Mouse (Mus musculus) embryonic facial prominence, embryonic 11.5 days (tissue): ENCODE data around the gene Cd37. TPM values are rescaled to one million over a fixed set of nuclear protein-coding genes. Genes with fewer than 3 reads are reported as not detected.

Experiments used
- ATAC-seq: fragments of 200-750 bp; cut with Nextera tagmentation; replicated peaks from 2 replicates; pipeline ENCODE4 v1.8.0; 2017; ENCODE audit warnings: low read depth; ENCODE audit not compliant: insufficient number of reproducible peaks, low FRiP score, low TSS enrichment
- DNase-seq: peaks from one replicate; pipeline ENCODE4 v3.0.0-alpha.2; 2015; ENCODE audit warnings: low spot score
- H3K27ac ChIP-seq: fragments of 300-500 bp; sonication (generic); replicated peaks from 2 replicates; pipeline ENCODE4 v1.5.1; 2014; ENCODE audit warnings: mild to moderate bottlenecking, low read depth, low read length, control low read depth
- H3K27me3 ChIP-seq: fragments of 300-500 bp; sonication (generic); 2 replicates; pipeline ENCODE4 v1.6.1; 2014; ENCODE audit warnings: mild to moderate bottlenecking, low read length, moderate library complexity, mixed read lengths; ENCODE audit not compliant: control insufficient read depth, insufficient read depth
- H3K36me3 ChIP-seq: fragments of 300-500 bp; sonication (generic); replicated peaks from 2 replicates; pipeline ENCODE4 v1.6.1; 2014; ENCODE audit warnings: low read depth, mild to moderate bottlenecking, low read length, moderate library complexity, mixed read lengths; ENCODE audit not compliant: control insufficient read depth, insufficient read depth
- H3K4me1 ChIP-seq: fragments of 300-500 bp; sonication (generic); 2 replicates; pipeline ENCODE4 v1.6.1; 2014; ENCODE audit warnings: low read length, mixed read lengths; ENCODE audit not compliant: control insufficient read depth, insufficient read depth
- H3K4me2 ChIP-seq: fragments of 300-500 bp; sonication (generic); 2 replicates; pipeline ENCODE4 v1.6.1; 2014; ENCODE audit warnings: low read depth, mild to moderate bottlenecking, control low read depth, low read length, moderate library complexity
- H3K4me3 ChIP-seq: fragments of 300-500 bp; sonication (generic); 2 replicates; pipeline ENCODE4 v1.5.1; 2014; ENCODE audit warnings: low read depth, low read length, control low read depth
- H3K9ac ChIP-seq: fragments of 300-500 bp; sonication (generic); replicated peaks from 2 replicates; pipeline ENCODE4 v1.6.1; 2014; ENCODE audit warnings: mild to moderate bottlenecking, control low read depth, low read length
- H3K9me3 ChIP-seq: fragments of 300-500 bp; sonication (generic); replicated peaks from 2 replicates; pipeline ENCODE4 v1.6.1; 2016; ENCODE audit warnings: mild to moderate bottlenecking, low read length, inconsistent platforms, mixed read lengths; ENCODE audit not compliant: control insufficient read depth
- WGBS: fragments of 180-500 bp; shearing (Covaris S2); extraction: QIAGEN DNeasy Blood & Tissue Kit; methylation state at CpG from one replicate; pipeline ENCODE4 v1.1.7; 2014; 5-methylcytosine and 5-hydroxymethylcytosine counted together
- polyA plus RNA-seq: library from polyadenylated mRNA; unstranded; fragments of >200 nt; fragmentation: Nextera tagmentation; extraction: Ambion mirVana; gene quantifications from 2 replicates; pipeline ENCODE4 v1.2.1, GENCODE M21; 2014

The Cd37 gene
- polyA plus RNA-seq, 1 experiment from 2014 or later = 0.86 TPM

GRCm38 (mm10) chr7:45195341-45196175 is 43.4 kb downstream of the Cd37 start:
- DNase-seq (no peak), ATAC-seq (no peak)
- no peak overlapping the region for H3K27ac ChIP-seq
- H3K27me3 ChIP-seq = no peaks in the 10 kb centered on the region
- H3K9me3 ChIP-seq = no peaks in the 10 kb centered on the region
- H3K9ac ChIP-seq = no peak overlapping the region
- no peak overlapping the region for H3K4me3 ChIP-seq
- peaks cover 3% of the 10 kb centered on the region for H3K4me1 ChIP-seq
- no peaks in the 10 kb centered on the region for H3K36me3 ChIP-seq
- 57% methylated on average over 13 of the region's 13 CpGs for WGBS
- no peak overlapping the region for H3K4me2 ChIP-seq

- Histone ChIP-seq H3K27ac (no peak overlapping the region), H3K4me3 (no peak overlapping the region), H3K27me3 (peaks cover 2% of the 10 kb centered on the region; the same call in 1 of the 2 replicates), H3K36me3 (no peaks in the 10 kb centered on the region), H3K4me2 (no peak overlapping the region), H3K9me3 (no peaks in the 10 kb centered on the region), H3K4me1 (peaks cover 3% of the 10 kb centered on the region), H3K9ac (no peak overlapping the region)
- DNase-seq (no peak), ATAC-seq (no peak)
- 75% methylated on average over 17 of the region's 17 CpGs for WGBS
Measured at GRCm38 (mm10) chr7:45193871-45194785, 44.8 kb downstream of the Cd37 start.

DNA sequence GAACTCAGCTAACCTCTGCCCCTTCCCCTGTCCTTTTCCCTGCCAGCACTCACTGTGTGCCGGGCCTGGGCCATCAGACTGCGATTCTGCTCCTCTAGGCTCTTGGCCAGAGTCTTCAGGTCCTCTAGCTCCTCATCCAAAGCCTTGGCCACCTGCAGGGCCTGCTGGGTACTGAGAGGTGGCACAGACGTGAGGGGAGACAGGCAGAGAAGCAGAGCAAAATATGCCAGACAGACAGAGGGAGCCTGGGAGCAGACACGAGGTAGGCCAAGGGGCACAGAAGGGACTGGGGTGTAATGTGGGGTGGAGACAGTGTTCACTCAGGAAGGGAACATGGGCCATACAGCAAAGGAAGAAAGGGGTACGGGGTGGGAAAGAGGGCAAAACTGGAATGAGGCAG is 45.5 kb downstream of the Cd37 start:
- H3K4me2 ChIP-seq = no peak overlapping the region
- 64% methylated on average over 5 of the region's 5 CpGs for WGBS
- H3K9me3 ChIP-seq = no peaks in the 10 kb centered on the region
- ATAC-seq (no peak), DNase-seq (no peak)
- H3K36me3 ChIP-seq = no peaks in the 10 kb centered on the region
- no peak overlapping the region for H3K4me3 ChIP-seq
- peaks cover 2% of the 10 kb centered on the region; the same call in 1 of the 2 replicates for H3K27me3 ChIP-seq
- no peak overlapping the region for H3K9ac ChIP-seq
- peaks cover 3% of the 10 kb centered on the region for H3K4me1 ChIP-seq
- no peak overlapping the region for H3K27ac ChIP-seq

GRCm38 (mm10) chr7:45192585-45193310 is 46.2 kb downstream of the Cd37 start:
- H3K4me2 ChIP-seq = no peak overlapping the region
- no peak for DNase-seq
- ATAC-seq = no peak
- H3K4me3 ChIP-seq = no peak overlapping the region
- H3K36me3 ChIP-seq = no peaks in the 10 kb centered on the region
- peaks cover 3% of the 10 kb centered on the region for H3K4me1 ChIP-seq
- 76% methylated on average over 7 of the region's 7 CpGs for WGBS
- H3K27ac ChIP-seq = no peak overlapping the region
- no peak overlapping the region for H3K9ac ChIP-seq
- no peaks in the 10 kb centered on the region for H3K9me3 ChIP-seq
- peaks cover 2% of the 10 kb centered on the region; the same call in 1 of the 2 replicates for H3K27me3 ChIP-seq

- Histone ChIP-seq H3K4me1 (peaks cover 3% of the 10 kb centered on the region), H3K36me3 (no peaks in the 10 kb centered on the region), H3K27me3 (peaks cover 2% of the 10 kb centered on the region; the same call in 1 of the 2 replicates), H3K4me3 (no peak overlapping the region), H3K27ac (no peak overlapping the region), H3K9ac (no peak overlapping the region), H3K9me3 (no peaks in the 10 kb centered on the region), H3K4me2 (no peak overlapping the region; the same call in 1 of the 2 replicates)
- ATAC-seq (peak; percentile 54), DNase-seq (peak; percentile 79)
- WGBS = 14% methylated on average over 8 of the region's 8 CpGs
Measured at GRCm38 (mm10) chr7:45191803-45192363, 47.0 kb downstream of the Cd37 start.

DNA sequence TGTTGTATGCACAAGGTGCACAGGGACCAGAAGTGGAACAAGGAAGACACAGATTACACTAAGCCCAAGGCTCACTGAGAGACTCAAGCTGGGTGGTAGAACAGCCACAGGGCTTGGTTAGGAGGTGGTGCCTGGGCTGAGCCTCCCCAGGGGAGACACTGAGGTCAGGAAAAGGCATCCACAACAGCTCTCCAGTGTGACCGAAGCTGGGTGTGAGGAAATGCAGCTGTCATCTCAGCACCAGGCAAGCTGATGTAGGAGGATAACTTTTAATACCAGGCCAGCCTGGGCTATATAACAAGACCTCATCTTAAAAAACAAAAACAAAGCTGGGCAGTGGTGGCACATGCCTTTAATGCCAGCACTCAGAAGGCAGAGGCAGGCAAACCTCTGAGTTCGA is 47.8 kb downstream of the Cd37 start:
- H3K27me3 ChIP-seq = peaks cover 2% of the 10 kb centered on the region; the same call in 1 of the 2 replicates
- no peak overlapping the region for H3K9ac ChIP-seq
- no peak overlapping the region for H3K27ac ChIP-seq
- WGBS = 75% methylated on average over 2 of the region's 2 CpGs
- DNase-seq = no peak
- no peak overlapping the region for H3K4me2 ChIP-seq
- H3K9me3 ChIP-seq = no peaks in the 10 kb centered on the region
- no peak overlapping the region for H3K4me3 ChIP-seq
- ATAC-seq = no peak
- no peaks in the 10 kb centered on the region for H3K36me3 ChIP-seq
- H3K4me1 ChIP-seq = peaks cover 3% of the 10 kb centered on the region

- DNase-seq (no peak), ATAC-seq (no peak)
- H3K4me2 ChIP-seq = no peak overlapping the region
- H3K4me1 ChIP-seq = peaks cover 3% of the 10 kb centered on the region
- H3K4me3 ChIP-seq = no peak overlapping the region
- no peak overlapping the region for H3K9ac ChIP-seq
- no peak overlapping the region for H3K27ac ChIP-seq
- H3K9me3 ChIP-seq = no peaks in the 10 kb centered on the region
- WGBS = 93% methylated on average over 6 of the region's 6 CpGs
- H3K36me3 ChIP-seq = no peaks in the 10 kb centered on the region
- H3K27me3 ChIP-seq = peaks cover 4% of the 10 kb centered on the region; the same call in 1 of the 2 replicates
Measured at GRCm38 (mm10) chr7:45190186-45190585, 48.7 kb downstream of the Cd37 start.
